Mouse (Mus musculus) cerebellum, adult 18-20 months (tissue): ENCODE results near the gene Abhd12.
A peak's percentile ranks its signal among the peaks of the same experiment; 100 is the strongest.
"Not testable (repeated sequence)": the region's sequence is repeated elsewhere in the genome, so short reads cannot be mapped to it uniquely, and the experiment has no call there.

Experiments used
- DNase-seq, 2 experiments: peaks; one replicate each; pipeline ENCODE4 v3.0.0; 2021

Gene Abhd12

DNA sequence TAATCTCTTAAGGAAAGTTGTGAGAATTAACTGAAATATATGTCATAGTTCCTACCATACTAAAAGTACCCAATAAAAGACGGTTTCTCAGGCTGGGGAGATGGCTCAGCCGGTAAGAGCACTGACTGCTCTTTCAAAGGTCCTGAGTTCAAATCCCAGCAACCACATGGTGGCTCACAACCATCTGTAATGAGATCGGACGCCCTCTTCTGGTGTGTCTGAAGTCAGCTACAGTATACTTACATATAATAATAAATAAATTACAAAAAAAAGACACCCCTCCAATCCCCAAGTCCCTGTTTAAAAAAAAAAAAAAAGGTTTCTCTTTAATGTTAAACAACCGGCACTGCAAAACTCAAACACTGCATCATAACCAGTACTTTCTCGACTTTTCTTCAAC is 4.3 kb upstream of the Abhd12 start:
- DNase-seq, result not testable (repeated sequence)

DNA sequence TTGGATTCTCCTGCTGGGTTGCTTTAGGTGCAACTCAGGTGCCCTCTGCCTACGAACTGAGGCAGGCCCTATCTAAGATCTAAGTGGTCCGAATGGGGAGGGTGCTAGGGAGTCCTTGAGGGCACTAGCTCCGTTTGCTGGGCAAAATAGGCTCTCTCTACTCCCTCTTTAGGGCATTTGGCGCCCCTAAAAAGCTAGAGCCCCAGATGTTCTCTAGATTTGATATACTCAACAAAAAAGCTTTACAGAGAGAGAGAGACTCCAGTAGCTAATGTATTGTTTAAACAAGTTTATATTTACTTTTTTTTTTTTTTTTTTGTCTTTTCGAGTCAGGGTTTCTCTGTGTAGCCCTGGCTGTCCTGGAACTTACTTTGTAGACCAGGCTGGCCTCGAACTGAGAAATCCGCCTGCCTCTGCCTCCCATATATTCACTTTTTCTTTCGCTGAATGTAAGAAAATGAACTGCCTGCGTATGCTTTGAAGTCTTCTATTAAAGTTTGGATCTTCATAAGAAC is 452 bp upstream of the Abhd12 start, which contains the start of gene Gins1:
TSS of gene Gins1 (plus strand) at position 465 of the 515 bp plus-strand sequence.
- DNase-seq, result no peak

DNA sequence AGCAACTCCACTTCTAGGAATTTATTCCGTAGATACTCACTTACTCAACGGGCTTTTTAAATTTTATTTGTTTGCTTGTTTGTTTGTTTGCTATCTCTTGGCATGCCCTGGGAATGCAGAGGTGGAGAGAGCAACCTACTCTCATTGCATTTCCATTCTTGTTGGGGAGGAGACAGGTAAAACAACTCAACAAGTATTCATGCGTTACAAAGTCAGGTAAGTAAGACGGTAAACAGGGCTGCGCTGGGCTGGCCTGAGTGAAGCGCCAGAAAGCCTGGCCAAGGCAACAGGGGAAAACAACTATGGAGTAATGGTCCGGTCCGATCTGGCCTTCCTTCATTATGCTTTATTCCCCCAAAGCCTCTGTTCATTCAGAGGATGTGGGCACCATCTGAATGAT is 2.2 kb downstream of the Abhd12 start:
- DNase-seq, result no peak

DNA sequence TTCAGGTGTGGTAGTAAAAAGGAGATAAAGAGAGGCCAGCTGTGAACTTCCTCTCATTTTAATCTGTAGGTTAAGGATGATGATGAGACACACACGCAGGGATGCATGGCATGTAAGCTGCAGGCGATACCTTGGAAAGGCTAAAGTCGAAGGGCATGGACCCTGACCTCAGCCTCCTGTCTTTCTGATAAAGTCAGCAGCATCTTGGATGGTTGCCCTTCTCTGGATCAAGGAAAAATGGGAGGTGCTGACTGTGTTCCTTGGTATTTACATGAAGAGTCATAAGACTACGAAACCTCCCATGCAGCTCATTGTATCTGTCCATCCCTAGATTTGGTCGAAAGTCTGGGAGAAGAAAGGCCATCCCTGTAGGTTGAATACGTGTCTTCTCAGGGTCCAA is 4.2 kb downstream of the Abhd12 start:
- no peak for DNase-seq

DNA sequence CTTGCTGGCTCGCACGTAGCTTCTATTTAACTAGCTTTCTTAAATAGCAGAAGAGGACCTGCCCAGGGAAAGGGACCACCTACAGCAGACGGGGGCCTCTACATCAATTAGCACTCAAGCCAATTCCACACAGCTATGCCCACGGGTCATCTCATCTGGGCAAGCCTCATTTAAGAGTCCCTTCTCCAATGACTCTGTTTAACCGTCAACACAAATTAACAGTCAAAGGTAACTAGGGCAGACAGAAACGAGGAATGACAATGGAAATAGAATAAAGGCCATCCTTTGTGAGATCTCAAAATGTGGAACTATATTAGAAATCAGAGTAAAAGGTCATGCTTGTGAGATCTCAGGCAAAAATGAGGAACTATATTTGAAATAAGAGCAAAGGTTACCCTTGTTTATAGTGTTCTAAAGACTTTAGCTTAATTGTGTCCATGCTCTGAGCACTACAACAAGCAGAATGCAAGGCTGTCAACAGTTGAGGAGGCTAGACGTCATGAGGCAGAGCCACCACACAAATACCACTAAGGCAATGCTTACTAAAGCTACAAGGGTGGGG is 8.8 kb downstream of the Abhd12 start:
- DNase-seq, result no peak

DNA sequence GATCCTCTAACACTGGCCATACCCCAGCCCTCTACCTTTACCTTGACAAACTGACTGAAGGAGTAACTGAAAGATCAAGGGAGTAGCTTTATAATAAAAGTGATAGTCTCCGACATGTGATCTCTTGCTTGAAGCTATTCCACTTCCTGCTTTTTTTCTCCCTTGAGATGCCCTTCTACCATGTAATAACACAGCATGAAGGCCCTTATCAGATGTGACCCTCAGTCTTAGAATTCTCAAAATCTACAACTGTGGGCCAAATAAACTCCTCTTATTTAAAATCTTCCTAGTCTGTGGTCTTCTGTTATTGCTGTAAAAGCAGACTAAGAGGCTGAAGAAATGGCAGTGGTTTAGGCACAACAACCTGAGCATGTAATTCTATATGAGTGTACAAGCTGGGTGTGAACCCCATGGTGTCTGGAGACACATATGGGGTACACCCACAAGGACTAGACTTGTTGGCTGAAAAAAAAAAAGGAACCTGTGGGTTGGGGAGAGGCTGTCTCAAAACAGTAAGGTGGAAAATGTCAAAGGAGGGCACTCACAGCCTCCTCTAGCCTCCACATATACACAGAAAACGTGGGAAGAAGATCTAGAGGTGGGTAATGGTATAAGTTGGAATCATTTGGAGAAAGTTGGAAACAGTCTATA is 9.8 kb downstream of the Abhd12 start:
- DNase-seq, result no peak

DNA sequence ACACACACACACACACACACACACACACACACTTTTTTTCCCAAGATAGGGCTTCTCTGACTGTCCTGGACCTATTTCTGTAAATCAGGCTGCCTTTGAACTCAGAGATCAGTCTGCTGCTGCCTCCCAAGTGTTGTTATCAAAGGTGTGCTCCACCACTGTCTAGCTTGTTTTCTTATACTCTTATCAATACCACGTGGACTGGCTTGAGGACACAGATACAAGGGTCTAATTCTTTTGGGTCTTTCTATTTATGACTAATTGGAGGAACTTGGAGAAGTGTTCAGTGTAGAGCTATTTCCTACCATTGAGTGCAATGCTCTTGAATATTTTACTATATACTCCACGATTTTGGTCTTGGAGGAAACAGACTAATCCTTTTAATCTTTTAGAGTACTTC is 17.2 kb downstream of the Abhd12 start:
- no peak for DNase-seq

DNA sequence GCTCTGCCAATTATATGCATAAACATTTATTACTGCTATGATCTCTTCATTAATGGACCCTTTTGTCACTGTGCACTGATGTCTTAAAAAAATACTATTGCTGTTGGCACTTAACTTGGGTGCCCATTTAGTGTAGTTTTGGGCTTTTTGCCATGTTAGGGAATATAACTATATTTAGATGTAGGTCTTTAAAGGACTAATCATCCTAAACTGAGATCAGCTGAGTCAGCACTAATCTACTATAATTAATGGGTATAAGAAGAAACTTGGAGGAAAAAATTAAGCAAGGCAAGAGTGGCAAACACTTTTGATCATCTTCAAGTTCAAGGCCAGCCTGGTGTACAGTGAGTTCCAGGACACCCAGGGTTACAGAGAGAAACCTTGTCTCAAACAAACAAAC is 18.2 kb downstream of the Abhd12 start:
- DNase-seq, result no peak

DNA sequence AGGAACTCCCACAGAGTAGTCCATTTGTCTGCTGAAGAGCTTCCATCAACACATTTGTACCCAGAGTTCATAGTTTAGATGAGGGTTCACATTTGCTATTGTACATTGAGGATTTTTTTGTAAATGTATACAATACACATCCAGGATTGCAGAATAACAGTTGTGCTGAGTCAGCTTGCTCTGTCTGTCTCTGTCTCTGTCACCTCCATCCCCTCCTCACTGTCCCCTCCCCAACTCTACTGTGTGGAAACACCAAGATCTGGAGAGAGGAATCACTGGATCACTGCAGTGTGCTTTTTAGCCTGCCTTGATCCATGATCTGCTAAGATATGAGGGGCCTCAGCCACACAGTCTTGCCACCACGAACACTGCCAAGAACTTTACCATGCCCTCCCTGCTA is 18.7 kb downstream of the Abhd12 start:
- DNase-seq, result no peak

DNA sequence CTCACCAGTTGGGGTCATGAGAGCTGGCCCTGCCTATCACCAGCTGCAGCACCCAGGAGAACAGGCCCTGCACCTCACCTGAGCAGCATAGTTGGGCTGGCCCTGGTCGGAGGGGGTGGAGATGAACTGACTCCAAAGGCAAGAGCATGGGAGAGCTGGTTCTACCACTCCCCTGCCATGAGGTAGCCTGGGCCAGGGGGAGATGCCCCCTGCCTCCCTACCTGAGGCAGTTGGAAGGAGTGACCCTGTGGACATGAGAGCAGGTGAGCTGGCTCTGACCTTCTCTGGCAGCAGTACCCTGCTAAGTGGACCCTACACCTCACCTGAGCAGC is 19.8 kb downstream of the Abhd12 start:
- DNase-seq, result no peak

DNA sequence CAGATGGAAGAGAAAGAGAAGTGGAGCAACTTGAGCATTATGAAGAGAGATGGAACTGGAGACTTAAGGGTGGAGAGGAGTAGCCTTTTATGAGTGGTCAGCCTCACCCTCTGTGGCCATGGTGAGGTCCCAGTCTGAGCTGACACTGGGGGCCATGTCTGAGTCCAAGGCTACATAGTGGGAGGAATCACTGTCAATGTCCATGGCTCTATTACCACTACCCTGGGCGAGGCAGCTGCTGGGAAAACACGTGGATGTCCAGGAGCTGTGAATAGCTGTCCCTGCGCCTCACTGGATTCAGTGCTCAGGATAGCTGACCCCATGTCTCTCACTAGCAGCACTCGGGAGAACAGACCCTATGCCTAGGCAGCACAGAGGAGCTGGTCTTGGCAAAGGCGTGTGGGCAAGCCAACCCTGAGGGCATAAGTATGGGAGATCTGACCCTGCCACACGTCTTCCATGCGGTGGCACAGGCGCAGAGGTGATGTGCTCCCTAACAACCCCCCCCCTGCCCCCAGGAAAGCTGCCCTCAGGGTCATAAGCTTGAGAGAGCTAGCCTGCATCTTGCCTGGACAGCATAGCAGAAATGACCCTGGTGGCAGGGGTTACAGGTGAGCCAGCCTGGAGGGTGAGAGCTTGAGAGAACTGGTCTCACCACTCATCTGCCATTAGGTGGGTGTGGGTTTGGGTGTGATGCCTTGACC is 20.3 kb downstream of the Abhd12 start:
- no peak for DNase-seq

DNA sequence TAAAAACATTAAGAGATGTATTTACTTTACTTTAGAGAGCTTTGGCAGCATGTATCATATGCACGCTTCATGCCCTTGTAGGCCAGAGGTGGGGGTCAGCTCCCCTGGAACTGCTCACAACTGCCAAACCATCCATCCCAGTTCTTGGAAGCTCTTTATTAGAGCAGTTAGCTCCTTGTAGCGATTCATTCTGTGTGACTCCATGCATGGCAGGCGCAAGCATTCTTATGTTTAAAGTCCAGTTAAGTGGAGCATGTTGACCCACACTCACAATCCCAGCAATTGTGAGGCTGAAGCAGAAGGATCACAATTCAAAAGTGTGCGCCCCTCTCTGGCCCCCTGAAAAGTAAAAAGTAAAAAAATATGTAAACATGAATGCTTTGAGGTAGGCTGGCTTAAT is 27.0 kb downstream of the Abhd12 start:
- no peak for DNase-seq

DNA sequence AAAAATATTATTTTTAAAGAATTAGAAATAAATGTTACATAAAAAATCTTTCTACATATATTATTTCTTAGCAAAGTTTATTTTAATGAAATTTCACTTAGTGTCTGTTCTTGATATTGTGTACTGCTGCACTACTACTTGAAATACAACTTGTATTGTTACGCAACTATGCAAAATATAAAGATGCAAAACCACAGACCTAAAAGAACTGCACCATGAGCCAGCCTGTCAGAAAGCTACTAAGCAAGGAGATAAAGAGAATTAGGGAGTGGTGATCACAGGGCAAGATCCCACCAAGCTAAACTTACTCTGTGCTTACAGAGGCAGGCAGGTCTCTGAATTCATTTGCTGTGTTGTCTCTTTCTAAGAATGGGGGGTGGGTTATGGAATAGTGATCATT is 29.3 kb downstream of the Abhd12 start:
- no peak for DNase-seq

DNA sequence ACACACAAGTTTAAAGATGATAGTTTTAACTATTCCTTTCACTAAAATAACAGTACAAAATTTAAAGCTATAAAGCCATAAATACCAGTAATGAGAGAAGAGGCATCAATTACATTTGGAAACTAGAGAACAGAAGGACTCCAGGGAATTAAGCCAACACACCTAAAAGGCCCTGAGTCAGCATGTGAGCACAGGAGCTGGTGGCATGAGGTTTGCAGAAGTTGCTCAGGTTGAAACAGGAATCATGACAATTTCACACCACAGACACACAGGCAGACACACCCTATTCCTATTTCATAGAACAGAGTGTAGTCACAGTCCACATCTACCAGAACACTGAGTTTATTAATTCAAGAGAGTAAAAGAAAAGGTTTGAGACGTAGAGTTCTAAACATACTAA is 30.0 kb downstream of the Abhd12 start:
- peak in 1 of 2 experiments; percentile 35 for DNase-seq

DNA sequence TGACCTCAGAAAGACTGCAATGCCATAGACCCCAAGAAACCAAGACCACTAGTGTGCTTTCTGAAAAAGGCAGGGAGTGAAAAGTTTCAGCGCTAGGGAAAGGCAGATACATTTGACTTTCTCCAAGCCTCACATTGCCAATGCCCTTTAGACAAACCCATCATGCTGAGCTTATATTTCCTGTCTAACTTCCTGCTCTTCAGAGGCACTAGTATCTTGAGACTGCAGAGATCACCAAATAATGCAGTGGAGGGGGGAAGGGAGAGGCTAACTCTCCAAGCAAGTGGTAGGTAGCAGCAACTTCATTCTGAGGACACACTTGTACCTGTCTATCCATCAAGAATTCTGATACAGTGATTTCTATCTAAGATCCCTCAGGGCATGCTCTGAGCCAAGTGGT is 35.1 kb downstream of the Abhd12 start:
- no peak for DNase-seq

DNA sequence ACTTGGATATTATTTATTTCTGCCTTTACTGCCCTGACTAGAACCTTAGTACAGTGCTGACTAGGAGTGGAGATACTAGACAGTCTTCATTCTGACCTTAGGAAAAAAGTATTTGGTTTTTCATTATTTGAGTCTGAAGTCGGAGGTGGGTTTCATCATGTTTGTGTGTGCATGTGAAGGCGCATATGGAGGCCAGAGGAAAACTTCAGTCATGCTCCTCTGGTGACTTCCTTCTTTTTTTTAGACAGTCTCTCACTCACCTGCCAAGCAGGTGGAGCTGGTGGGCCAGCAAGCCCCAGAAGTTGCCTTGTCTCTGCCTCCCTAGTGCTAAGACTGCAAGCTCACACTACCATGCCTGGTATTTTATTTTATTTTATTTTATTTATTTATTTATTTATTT is 37.5 kb downstream of the Abhd12 start:
- no peak for DNase-seq

DNA sequence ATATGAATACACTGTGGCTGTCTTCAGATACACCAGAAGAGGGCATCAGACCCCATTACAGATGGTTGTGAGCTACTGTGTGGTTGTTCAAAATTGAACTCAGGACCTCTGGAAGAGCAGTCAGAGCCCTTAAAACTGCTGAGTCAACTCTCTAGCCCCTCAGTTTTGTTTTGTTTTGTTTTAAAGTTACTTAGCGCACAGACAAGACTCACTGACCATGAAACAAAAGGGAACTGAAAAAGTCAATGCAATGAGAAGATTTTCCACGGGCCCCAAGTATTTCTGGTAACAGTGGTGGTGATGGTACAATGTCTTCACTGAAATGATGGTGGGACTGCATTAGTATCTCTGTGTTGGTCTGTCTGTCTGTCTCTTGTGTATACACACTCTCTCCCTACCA is 43.4 kb downstream of the Abhd12 start:
- no peak for DNase-seq

DNA sequence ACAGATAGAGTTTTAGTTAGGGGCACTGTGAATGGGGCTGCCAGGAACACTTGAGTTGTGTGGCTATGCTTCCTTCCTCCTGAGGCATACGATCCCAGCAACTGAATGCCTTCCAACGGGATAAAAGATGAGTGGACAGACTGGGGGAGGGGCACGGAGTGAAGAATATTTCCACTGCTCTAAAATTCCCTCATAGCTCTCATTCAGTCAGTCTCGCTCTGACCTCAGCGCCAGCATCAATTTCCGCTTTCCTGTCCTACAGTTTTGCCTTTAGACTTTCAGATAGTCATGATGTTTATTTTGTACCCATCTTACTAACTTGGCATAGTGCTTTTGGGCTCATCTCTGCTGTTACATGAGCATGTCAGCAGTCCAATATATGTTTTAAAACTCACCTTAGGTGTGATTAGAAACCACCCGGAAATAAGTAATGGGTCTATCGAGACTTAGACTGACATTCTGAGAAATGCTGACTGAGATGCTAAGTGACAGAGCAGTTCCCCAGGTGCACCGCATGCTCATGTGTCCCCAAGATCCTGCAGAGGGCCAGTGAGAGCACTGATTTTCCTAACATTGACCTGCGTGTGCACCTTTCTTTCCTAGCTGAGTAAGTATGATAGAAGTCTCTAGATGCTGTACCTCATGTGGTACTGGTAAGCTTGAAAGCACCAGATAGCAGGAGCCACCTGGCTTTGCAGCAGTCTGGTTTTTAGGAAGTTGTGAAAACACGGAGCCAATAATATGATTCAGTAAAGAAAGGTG is 44.7 kb downstream of the Abhd12 start:
- no peak for DNase-seq

DNA sequence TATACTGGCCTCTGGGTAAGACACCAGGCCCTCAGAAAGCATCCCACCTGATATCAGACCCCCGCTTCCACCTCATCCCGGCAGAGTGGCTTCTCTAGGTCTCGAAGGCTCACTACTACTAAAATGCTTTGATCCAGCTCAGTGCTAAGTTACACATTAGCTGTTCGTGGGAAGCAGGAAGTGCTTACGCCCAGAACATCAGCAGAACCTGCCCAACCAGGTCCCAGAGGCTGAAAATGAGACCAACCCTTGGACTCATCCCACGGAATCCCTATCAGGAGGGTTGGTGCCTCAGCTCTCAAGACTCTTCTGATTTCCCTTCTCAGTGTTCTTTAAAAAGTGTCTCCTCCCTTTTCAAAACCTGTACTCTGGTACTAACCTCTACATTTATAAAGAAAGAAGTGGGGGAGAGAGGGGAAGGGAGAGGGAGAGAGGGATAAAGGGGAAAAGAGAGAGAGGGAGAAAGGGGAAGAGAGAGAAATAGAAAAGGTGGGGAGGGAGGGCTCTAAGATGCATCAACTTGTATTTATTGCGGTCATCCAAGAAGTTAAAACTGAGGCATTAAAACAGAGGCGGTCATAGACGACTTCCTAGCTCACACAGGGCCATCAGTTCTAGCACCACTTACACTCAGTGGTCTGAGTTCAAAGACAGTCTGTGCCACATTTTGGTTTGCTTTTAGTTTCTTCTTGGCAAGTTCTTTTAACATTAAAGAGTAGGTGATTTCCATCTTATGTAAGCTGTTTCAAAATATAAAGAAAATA is 45.6 kb downstream of the Abhd12 start:
- DNase-seq, result no peak

DNA sequence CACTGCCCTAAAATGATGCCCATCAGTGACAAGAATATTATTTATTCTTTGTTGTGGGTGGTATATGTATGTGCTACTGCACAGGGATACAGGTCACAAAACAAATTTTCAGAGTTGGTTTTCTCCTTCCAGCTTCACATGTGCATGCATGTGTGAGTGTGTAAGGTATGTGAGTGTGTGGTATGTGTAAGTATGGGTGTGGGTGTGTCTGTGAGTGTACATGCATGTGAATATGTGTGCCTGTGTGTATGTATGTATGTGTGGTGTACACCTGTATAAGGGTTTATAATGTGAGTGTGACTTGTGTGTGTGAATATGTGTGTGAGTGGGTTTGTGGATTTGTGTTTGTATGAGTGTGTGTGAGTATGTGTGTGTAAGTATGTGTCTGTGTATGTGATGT is 49.4 kb downstream of the Abhd12 start:
- no peak for DNase-seq

DNA sequence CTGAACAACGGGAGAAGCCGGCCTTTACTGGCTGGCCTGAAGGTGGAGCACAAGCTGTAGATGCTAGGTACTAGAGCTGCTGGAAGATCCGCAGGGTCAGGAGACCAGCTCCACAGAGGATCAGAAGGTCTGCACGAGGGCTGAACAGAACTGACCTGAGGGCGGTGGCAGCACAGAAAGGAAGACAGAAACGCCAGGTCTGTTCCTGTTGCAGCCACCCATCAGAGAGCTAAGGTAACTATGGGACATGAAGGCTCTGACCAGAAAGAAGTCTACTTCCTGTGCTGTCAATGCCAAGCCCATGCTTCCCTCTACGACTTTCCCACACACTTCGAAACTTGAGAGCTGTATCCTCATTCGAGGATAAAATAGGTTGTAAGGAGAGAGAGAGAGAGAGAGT is 53.3 kb downstream of the Abhd12 start:
- no peak for DNase-seq

DNA sequence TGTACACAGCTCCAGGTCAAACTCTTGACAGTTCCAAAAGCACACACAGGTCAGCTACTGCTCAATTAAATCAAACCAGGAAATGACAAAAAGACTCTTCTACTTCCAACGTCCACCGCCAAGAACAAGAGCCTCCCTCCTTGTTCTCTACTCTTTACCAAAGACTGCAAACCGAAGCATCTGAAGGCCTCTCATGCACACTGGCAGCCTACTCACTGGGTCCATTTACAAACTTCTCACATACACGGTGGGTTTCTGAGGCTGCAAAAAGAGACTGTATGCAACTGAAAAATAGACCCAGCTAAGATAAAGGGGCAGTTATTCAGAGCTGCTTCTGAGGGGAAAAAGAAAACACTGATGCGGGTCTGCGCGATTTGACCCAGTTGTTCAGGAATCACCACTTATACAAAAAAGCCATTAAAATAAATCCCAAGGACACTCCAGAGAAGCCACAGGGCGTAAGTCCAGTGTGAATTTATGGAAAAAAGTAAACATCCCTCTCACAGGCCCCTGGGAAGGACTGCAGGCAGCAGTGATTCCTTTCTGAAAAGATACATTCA is 57.0 kb downstream of the Abhd12 start:
- no peak for DNase-seq

DNA sequence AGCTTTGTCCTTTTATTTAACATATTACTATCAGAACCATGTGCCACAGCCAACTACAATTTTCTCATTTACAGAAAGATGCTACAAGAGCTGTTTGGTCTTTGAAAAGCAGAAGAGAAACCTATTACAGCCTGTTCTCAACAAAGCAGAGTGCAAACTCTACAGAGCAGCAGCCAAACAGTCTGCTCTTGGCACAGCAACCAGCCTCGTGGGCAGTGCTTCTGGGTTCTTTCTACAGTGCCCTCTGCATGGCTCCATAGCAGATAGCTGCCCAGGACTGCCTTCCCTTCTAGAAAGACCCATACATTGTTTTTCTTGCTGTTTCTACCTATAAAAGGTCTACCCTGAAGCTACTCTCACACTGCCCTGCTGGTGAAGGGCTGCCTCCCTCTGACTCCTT is 59.7 kb downstream of the Abhd12 start:
- DNase-seq, result no peak
